Mouse (Mus musculus) urinary bladder, postnatal 10 days (tissue): ENCODE data around the gene Bnip2.

Experiments used
- DNase-seq: peaks from one replicate; pipeline ENCODE4 v3.0.0; 2022; ENCODE audit warnings: low spot score

The Bnip2 gene

DNA sequence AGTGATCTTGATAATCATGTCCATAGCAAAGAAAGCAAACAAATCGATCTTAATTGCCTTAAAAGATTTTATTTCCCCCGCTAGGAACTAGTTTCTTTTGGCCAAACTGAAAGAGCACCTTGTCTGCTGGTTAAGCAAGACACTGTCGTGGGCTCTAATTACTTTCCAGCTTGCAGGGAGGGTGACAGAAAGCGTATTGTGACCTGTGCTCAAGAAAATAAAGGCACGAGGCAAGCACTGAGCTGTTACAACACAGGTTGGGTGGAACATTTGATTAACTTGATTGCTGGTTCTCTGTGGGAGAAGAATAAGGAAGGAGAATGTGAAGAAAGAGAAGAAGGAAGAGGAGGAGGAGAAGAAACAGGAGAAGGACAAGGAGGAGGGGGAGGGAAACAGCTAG is 59.0 kb downstream of the Bnip2 start:
- no peak for DNase-seq

DNA sequence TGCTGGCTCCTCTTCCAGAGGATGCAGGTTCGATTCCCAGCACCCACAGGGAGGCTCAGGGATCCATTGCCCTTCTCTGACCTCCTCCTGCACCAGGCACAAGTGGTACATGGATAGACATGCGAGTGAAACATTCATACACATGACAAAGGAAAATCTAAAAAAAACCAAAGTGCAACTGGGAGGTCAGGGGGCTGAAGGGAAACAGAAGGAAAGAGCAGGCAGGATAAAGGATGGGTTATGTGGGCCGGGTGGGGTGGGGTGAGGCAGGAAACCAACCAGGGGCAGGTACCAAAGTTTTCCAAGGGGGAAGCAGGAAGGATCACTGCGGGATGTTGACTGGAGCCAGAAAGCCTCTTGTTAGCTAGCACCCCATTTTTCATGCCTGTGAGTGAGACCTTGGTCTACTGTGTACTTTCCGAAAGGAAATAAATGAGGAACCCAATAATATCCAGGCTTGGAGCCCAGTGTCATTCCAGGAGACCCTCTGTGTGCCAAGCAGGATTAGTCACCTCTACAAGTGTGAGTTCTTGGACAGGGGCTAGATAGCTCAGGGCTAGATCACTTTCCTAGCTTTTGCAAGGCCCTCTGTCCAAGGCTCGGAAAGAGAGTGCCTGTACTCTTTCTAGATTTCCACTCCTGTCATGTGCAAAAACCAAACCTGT is 59.6 kb downstream of the Bnip2 start:
- DNase-seq: no peak

DNA sequence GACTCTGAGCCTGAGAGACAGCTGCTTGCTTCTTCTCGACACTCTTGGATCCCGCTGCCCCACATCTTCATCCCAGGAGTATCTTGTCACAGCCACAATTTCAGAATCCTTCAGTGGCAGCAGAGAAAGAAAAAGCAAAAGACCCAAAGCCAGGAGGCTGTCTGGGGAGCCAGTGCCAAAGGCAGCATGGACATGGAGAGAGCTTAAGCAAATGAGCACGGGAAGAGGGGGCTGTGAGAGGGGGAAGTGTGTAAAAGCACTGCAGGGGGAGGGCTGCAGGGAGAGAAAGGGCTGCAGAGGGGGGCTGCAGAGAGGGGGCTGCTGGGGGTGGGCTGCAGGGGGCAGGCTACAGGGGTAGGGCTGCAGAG is 60.1 kb downstream of the Bnip2 start:
- no peak for DNase-seq

DNA sequence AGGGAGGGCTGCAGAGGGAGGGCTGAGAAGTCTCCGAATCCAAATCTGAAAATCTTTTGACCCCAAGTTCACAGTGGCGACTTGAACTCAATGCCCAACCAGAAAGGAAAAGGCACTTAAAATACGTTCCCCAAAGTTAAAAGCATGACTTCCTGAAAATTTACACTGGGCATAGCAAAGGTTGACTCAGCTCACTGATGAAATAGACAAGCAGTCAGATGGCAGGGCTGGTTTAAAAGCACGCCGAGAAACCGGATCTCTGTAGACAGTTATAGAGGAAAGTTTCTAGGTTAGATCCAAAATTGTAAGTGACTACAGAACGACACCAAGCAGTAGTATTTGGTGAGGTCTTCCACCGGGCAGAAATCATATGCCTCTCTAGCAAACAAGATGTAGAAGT is 60.6 kb downstream of the Bnip2 start:
- no peak for DNase-seq

DNA sequence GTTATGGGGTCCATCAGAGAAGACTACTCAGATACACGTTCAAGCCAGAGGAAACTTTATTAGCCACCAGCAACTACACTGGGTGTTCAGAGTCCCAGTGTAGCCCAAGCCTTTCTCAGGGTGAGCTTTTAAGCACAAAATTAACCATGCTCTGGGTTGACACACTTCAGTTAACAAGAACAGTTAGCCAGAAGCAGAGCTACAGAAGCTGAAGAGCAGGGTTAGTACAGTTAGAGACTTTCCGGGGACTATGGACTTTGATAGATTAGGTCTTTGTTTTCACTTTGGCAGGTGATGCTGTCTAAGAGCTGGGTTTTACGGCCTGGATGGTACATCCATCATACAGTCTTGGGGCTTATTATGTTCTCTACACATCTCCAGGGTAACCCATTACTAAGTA is 63.5 kb downstream of the Bnip2 start:
- DNase-seq: no peak

DNA sequence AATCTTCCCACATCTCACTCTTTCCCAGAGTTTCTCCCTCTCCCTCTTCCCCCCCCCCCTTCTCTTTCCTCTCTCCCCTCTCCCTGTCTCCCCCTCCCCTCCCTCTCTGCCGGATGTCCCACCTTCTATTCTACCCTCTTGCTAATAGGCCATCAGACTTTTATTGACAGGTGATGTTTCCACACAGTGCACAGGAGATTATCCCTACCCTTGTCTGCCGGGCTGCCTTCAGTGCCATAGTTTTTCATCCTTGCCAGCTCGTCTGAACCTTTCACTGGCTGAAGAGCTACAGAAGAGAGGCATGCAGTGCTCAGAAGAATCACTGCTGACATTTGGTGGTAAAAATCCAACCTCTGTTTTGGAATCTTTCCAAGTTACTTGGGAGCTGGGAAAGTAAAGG is 64.1 kb downstream of the Bnip2 start:
- no peak for DNase-seq
